Mouse (Mus musculus): ENCODE measurements around the gene P4hb. TPM values are rescaled to one million over a fixed set of nuclear protein-coding genes. Genes with fewer than 3 reads are reported as not detected.

Gene P4hb
- polyA plus RNA-seq, 1 experiment from 2014 or later, result 635 TPM

Other genes with a start within 250 kb of the P4hb start
- 559 and 587 TPM in 2 replicates for gene Actg1, start 224.7 kb downstream of the P4hb start, polyA plus RNA-seq (2015; fragmentation: Nextera tagmentation; extraction: Ambion mirVana)
- gene Fscn2, start 211.7 kb downstream of the P4hb start, polyA plus RNA-seq (2015; fragmentation: Nextera tagmentation; extraction: Ambion mirVana), result not detected in 2 replicates
- 6.2 and 7.2 TPM in 2 replicates for gene Faap100, start 194.5 kb downstream of the P4hb start, polyA plus RNA-seq (2015; fragmentation: Nextera tagmentation; extraction: Ambion mirVana)
- 20.6 and 24.3 TPM in 2 replicates for gene Nploc4, start 135.5 kb downstream of the P4hb start, polyA plus RNA-seq (2015; fragmentation: Nextera tagmentation; extraction: Ambion mirVana)
- gene Tspan10, start 130.6 kb downstream of the P4hb start, polyA plus RNA-seq (2015; fragmentation: Nextera tagmentation; extraction: Ambion mirVana), result not detected in 2 replicates
- 0.17 TPM in 1 of 2 replicates, not detected in the other for gene Pde6g, start 119.8 kb downstream of the P4hb start, polyA plus RNA-seq (2015; fragmentation: Nextera tagmentation; extraction: Ambion mirVana)
- 6.8 and 7.1 TPM in 2 replicates for gene Oxld1, start 115.2 kb downstream of the P4hb start, polyA plus RNA-seq (2015; fragmentation: Nextera tagmentation; extraction: Ambion mirVana)
- 13.0 and 14.2 TPM in 2 replicates for gene Ccdc137, start 115.1 kb downstream of the P4hb start, polyA plus RNA-seq (2015; fragmentation: Nextera tagmentation; extraction: Ambion mirVana)
- 13.7 and 14.0 TPM in 2 replicates for gene Arl16, start 105.6 kb downstream of the P4hb start, polyA plus RNA-seq (2015; fragmentation: Nextera tagmentation; extraction: Ambion mirVana)
- gene Mrpl12, start 88.6 kb downstream of the P4hb start, polyA plus RNA-seq (2015; fragmentation: Nextera tagmentation; extraction: Ambion mirVana), result 89.5 and 90.2 TPM in 2 replicates
- 42.8 and 46.5 TPM in 2 replicates for gene Slc25a10, start 81.4 kb downstream of the P4hb start, polyA plus RNA-seq (2015; fragmentation: Nextera tagmentation; extraction: Ambion mirVana)
- gene Gcgr, start 42.6 kb downstream of the P4hb start, polyA plus RNA-seq (2015; fragmentation: Nextera tagmentation; extraction: Ambion mirVana), result 16.9 and 20.5 TPM in 2 replicates
- 41.8 and 47.6 TPM in 2 replicates for gene Mcrip1, start 23.5 kb downstream of the P4hb start, polyA plus RNA-seq (2015; fragmentation: Nextera tagmentation; extraction: Ambion mirVana)
- 0.36 and 0.38 TPM in 2 replicates for gene Ppp1r27, start 22.1 kb downstream of the P4hb start, polyA plus RNA-seq (2015; fragmentation: Nextera tagmentation; extraction: Ambion mirVana)
- gene Arhgdia, start 8.4 kb upstream of the P4hb start, polyA plus RNA-seq (2015; fragmentation: Nextera tagmentation; extraction: Ambion mirVana), result 222 and 238 TPM in 2 replicates
- gene Alyref, start 25.1 kb upstream of the P4hb start, polyA plus RNA-seq (2015; fragmentation: Nextera tagmentation; extraction: Ambion mirVana), result 253 and 277 TPM in 2 replicates
- 76.2 and 79.0 TPM in 2 replicates for gene Anapc11, start 25.2 kb upstream of the P4hb start, polyA plus RNA-seq (2015; fragmentation: Nextera tagmentation; extraction: Ambion mirVana)
- gene Npb, start 35.2 kb upstream of the P4hb start, polyA plus RNA-seq (2015; fragmentation: Nextera tagmentation; extraction: Ambion mirVana), result 14.7 and 15.8 TPM in 2 replicates
- gene Pcyt2, start 44.7 kb upstream of the P4hb start, polyA plus RNA-seq (2015; fragmentation: Nextera tagmentation; extraction: Ambion mirVana), result 138 and 165 TPM in 2 replicates
- gene Sirt7, start 52.0 kb upstream of the P4hb start, polyA plus RNA-seq (2015; fragmentation: Nextera tagmentation; extraction: Ambion mirVana), result 32.3 and 36.9 TPM in 2 replicates
- gene Mafg, start 60.3 kb upstream of the P4hb start, polyA plus RNA-seq (2015; fragmentation: Nextera tagmentation; extraction: Ambion mirVana), result 37.6 and 42.3 TPM in 2 replicates
- gene Pycr1, start 70.5 kb upstream of the P4hb start, polyA plus RNA-seq (2015; fragmentation: Nextera tagmentation; extraction: Ambion mirVana), result 5.1 and 5.7 TPM in 2 replicates
- gene Myadml2, start 74.9 kb upstream of the P4hb start, polyA plus RNA-seq (2015; fragmentation: Nextera tagmentation; extraction: Ambion mirVana), result 0.29 and 1.0 TPM in 2 replicates
- gene Notum, start 87.9 kb upstream of the P4hb start, polyA plus RNA-seq (2015; fragmentation: Nextera tagmentation; extraction: Ambion mirVana), result 0.33 and 0.40 TPM in 2 replicates
- 45.1 and 47.9 TPM in 2 replicates for gene Aspscr1, start 99.7 kb upstream of the P4hb start, polyA plus RNA-seq (2015; fragmentation: Nextera tagmentation; extraction: Ambion mirVana)
- gene Cenpx, start 140.5 kb upstream of the P4hb start, polyA plus RNA-seq (2015; fragmentation: Nextera tagmentation; extraction: Ambion mirVana), result 80.9 and 88.4 TPM in 2 replicates
- 9.7 and 11.5 TPM in 2 replicates for gene Lrrc45, start 140.7 kb upstream of the P4hb start, polyA plus RNA-seq (2015; fragmentation: Nextera tagmentation; extraction: Ambion mirVana)
- 0.96 and 1.5 TPM in 2 replicates for gene Rac3, start 148.2 kb upstream of the P4hb start, polyA plus RNA-seq (2015; fragmentation: Nextera tagmentation; extraction: Ambion mirVana)
- 20.2 and 24.6 TPM in 2 replicates for gene Dcxr, start 154.0 kb upstream of the P4hb start, polyA plus RNA-seq (2015; fragmentation: Nextera tagmentation; extraction: Ambion mirVana)
- gene Cbr2, start 158.9 kb upstream of the P4hb start, polyA plus RNA-seq (2015; fragmentation: Nextera tagmentation; extraction: Ambion mirVana), result 0.37 TPM in 1 of 2 replicates, not detected in the other
- 0.94 and 2.6 TPM in 2 replicates for gene Hmga1b, start 189.5 kb upstream of the P4hb start, polyA plus RNA-seq (2015; fragmentation: Nextera tagmentation; extraction: Ambion mirVana)
- 11.5 and 12.0 TPM in 2 replicates for gene Rfng, start 211.0 kb upstream of the P4hb start, polyA plus RNA-seq (2015; fragmentation: Nextera tagmentation; extraction: Ambion mirVana)
- 72.0 and 77.3 TPM in 2 replicates for gene Gps1, start 211.0 kb upstream of the P4hb start, polyA plus RNA-seq (2015; fragmentation: Nextera tagmentation; extraction: Ambion mirVana)
- 58.3 and 61.3 TPM in 2 replicates for gene Dus1l, start 223.2 kb upstream of the P4hb start, polyA plus RNA-seq (2015; fragmentation: Nextera tagmentation; extraction: Ambion mirVana)

Measured in liver, embryonic 15.5 days (tissue).